Mouse (Mus musculus): Measurements from ENCODE around the gene Icos. TPM values are rescaled to one million over a fixed set of nuclear protein-coding genes. Genes with fewer than 3 reads are reported as not detected.

The Icos gene
- polyA plus RNA-seq, 1 experiment from 2014 or later = 0.09 TPM

GRCm38 (mm10) chr1:61040401-61040800, 62.7 kb downstream of the Icos start:
- H3K36me3 ChIP-seq (ENCODE audit: control insufficient read depth, insufficient read depth) = no peaks in the 10 kb centered on the region
- H3K4me2 ChIP-seq (ENCODE audit: low read length) = no peak overlapping the region
- no peaks in the 10 kb centered on the region for H3K27me3 ChIP-seq (replicated peaks; ENCODE audit: control insufficient read depth, insufficient read depth, low read length)
- no peaks in the 10 kb centered on the region for H3K9me3 ChIP-seq (ENCODE audit: control insufficient read depth, low read length)
- H3K4me1 ChIP-seq (replicated peaks; ENCODE audit: control insufficient read depth, insufficient read depth, low read length) = no peaks in the 10 kb centered on the region
- no peak for ATAC-seq
- no peak overlapping the region for H3K4me3 ChIP-seq (replicated peaks; ENCODE audit: low read length)
- no peak overlapping the region for H3K9ac ChIP-seq (replicated peaks; ENCODE audit: low read depth, low read length)
- WGBS = 88% methylated on average over 4 of the region's 4 CpGs
- H3K27ac ChIP-seq (ENCODE audit: low read length) = no peak overlapping the region

DNA sequence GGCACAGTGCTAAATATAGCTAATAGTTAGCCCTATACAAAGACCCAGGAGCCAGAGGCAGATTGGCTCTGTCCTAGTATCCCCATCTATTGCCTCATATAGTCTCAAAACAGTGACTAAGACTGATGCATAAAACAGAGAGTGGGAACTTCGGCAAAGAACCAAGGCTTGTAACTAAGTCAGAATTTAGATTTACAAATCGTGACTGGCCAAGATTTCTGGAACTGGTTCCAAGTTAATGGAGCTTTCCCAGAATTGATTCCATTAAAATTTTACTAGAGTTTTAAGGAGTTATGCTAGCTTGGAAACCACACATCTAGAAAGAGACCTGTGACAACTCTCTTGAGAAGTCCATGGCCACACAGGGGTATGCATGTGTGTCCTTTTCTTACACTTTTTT, 65.1 kb downstream of the Icos start:
- no peaks in the 10 kb centered on the region for H3K36me3 ChIP-seq (ENCODE audit: control insufficient read depth, insufficient read depth)
- H3K4me2 ChIP-seq (ENCODE audit: low read length) = no peak overlapping the region
- H3K4me1 ChIP-seq (replicated peaks; ENCODE audit: control insufficient read depth, insufficient read depth, low read length) = no peaks in the 10 kb centered on the region
- H3K27me3 ChIP-seq (replicated peaks; ENCODE audit: control insufficient read depth, insufficient read depth, low read length) = no peaks in the 10 kb centered on the region
- WGBS = 80% methylated on average over 2 of the region's 2 CpGs
- H3K4me3 ChIP-seq (replicated peaks; ENCODE audit: low read length) = no peak overlapping the region
- no peaks in the 10 kb centered on the region for H3K9me3 ChIP-seq (ENCODE audit: control insufficient read depth, low read length)
- no peak for ATAC-seq
- no peak overlapping the region for H3K27ac ChIP-seq (ENCODE audit: low read length)
- no peak overlapping the region for H3K9ac ChIP-seq (replicated peaks; ENCODE audit: low read depth, low read length)

- WGBS = 90% methylated on average over 3 of the region's 3 CpGs
These were observed 68.5 kb downstream of the Icos start for GRCm38 (mm10) chr1:61046055-61046705.

DNA sequence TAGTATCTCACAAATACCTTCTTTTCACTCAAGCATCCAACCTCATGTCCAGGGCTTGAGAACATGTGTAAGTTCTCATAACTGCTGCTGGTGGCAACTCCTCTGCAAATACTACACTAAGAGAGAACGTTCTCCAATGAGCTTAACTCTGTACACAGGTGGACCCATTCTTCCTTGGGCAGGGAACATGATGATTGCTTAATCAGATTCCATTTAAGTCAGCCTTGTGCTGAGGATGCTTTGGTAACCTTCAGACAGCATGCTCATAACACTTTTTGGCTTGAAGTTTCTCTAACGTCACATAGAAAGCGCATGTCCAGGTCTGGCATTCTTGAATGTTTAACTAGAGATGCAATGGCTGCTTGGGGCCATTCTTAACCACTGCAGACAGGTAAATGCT, 69.6 kb downstream of the Icos start:
- no peak overlapping the region for H3K9ac ChIP-seq (replicated peaks; ENCODE audit: low read depth, low read length)
- H3K27me3 ChIP-seq (replicated peaks; ENCODE audit: control insufficient read depth, insufficient read depth, low read length) = no peaks in the 10 kb centered on the region
- no peak overlapping the region for H3K4me2 ChIP-seq (ENCODE audit: low read length)
- WGBS = 92% methylated on average over 3 of the region's 3 CpGs
- no peak overlapping the region for H3K27ac ChIP-seq (ENCODE audit: low read length)
- no peak for ATAC-seq
- no peaks in the 10 kb centered on the region for H3K9me3 ChIP-seq (ENCODE audit: control insufficient read depth, low read length)
- H3K4me1 ChIP-seq (replicated peaks; ENCODE audit: control insufficient read depth, insufficient read depth, low read length) = peaks cover under 1% of the 10 kb centered on the region; the same call in 1 of the 2 replicates
- no peak overlapping the region for H3K4me3 ChIP-seq (replicated peaks; ENCODE audit: low read length)
- H3K36me3 ChIP-seq (ENCODE audit: control insufficient read depth, insufficient read depth) = no peaks in the 10 kb centered on the region

More at GRCm38 (mm10) chr1:61046055-61046705, 68.5 kb downstream of the Icos start:
- Histone ChIP-seq H3K27me3 (replicated peaks; ENCODE audit: control insufficient read depth, insufficient read depth, low read length) (no peaks in the 10 kb centered on the region), H3K4me1 (replicated peaks; ENCODE audit: control insufficient read depth, insufficient read depth, low read length) (no peaks in the 10 kb centered on the region), H3K27ac (ENCODE audit: low read length) (no peak overlapping the region), H3K4me3 (replicated peaks; ENCODE audit: low read length) (no peak overlapping the region), H3K9me3 (ENCODE audit: control insufficient read depth, low read length) (no peaks in the 10 kb centered on the region), H3K4me2 (ENCODE audit: low read length) (no peak overlapping the region), H3K9ac (replicated peaks; ENCODE audit: low read depth, low read length) (no peak overlapping the region), H3K36me3 (ENCODE audit: control insufficient read depth, insufficient read depth) (no peaks in the 10 kb centered on the region)
- ATAC-seq = no peak

Other genes starting within 250 kb of the Icos start
- gene Ctla4, start 90.9 kb upstream of the Icos start, polyA plus RNA-seq (2015; fragmentation: Nextera tagmentation; extraction: Ambion mirVana) = not detected in 2 replicates

Data from forebrain, embryonic 16.5 days (tissue).